Mouse (Mus musculus) ovary, adult 18-20 months (tissue): ENCODE data around the gene Pa2g4.

Experiments used
- DNase-seq: peaks from one replicate; pipeline ENCODE4 v3.0.0; 2022; ENCODE audit warnings: low spot score, mixed read lengths

The Pa2g4 gene

GRCm38 (mm10) chr10:128535624-128536265 is 30.0 kb downstream of the Pa2g4 start:
- no peak for DNase-seq

- no peak for DNase-seq
These were observed 30.6 kb downstream of the Pa2g4 start for GRCm38 (mm10) chr10:128535206-128535605.

GRCm38 (mm10) chr10:128526366-128527356 is 39.1 kb downstream of the Pa2g4 start:
- DNase-seq, result no peak

- DNase-seq, result peak; percentile 98
These were observed 40.0 kb downstream of the Pa2g4 start, which contains the start of gene Esyt1 for GRCm38 (mm10) chr10:128525671-128526308. Gene Esyt1, minus strand, starts transcription at chr10:128525871.

- peak; percentile 31 for DNase-seq
These were observed 40.8 kb downstream of the Pa2g4 start for GRCm38 (mm10) chr10:128524732-128525662.

GRCm38 (mm10) chr10:128524111-128524731 is 41.6 kb downstream of the Pa2g4 start:
- no peak for DNase-seq

GRCm38 (mm10) chr10:128522351-128522750 is 43.4 kb downstream of the Pa2g4 start:
- DNase-seq, result no peak

GRCm38 (mm10) chr10:128520591-128520990 is 45.2 kb downstream of the Pa2g4 start:
- DNase-seq, result no peak

GRCm38 (mm10) chr10:128518833-128519232 is 47.0 kb downstream of the Pa2g4 start:
- DNase-seq, result no peak

- DNase-seq, result no peak
These were observed 49.1 kb downstream of the Pa2g4 start for GRCm38 (mm10) chr10:128516677-128517076.

- DNase-seq, result no peak
These were observed 49.8 kb downstream of the Pa2g4 start for GRCm38 (mm10) chr10:128516029-128516428.

GRCm38 (mm10) chr10:128515044-128515443 is 50.7 kb downstream of the Pa2g4 start:
- no peak for DNase-seq

- DNase-seq, result no peak
These were observed 54.0 kb downstream of the Pa2g4 start for GRCm38 (mm10) chr10:128511761-128512160.

- no peak for DNase-seq
These were observed 54.6 kb downstream of the Pa2g4 start for GRCm38 (mm10) chr10:128511189-128511588.

GRCm38 (mm10) chr10:128510301-128510700 is 55.5 kb downstream of the Pa2g4 start:
- DNase-seq, result no peak

GRCm38 (mm10) chr10:128509831-128510230 is 56.0 kb downstream of the Pa2g4 start:
- no peak for DNase-seq

GRCm38 (mm10) chr10:128509203-128509602 is 56.6 kb downstream of the Pa2g4 start:
- no peak for DNase-seq

GRCm38 (mm10) chr10:128508260-128508659 is 57.5 kb downstream of the Pa2g4 start:
- DNase-seq, result no peak
